Mouse (Mus musculus) thymus, postnatal 0 days (tissue): ENCODE results near the gene Cpsf7. TPM values are rescaled to one million over a fixed set of nuclear protein-coding genes. Genes with fewer than 3 reads are reported as not detected.

Experiments
- polyA plus RNA-seq: library from polyadenylated mRNA; unstranded; fragments of >200 nt; fragmentation: Nextera tagmentation; extraction: Ambion mirVana; gene quantifications from 2 replicates; pipeline ENCODE4 v1.2.1, GENCODE M21; 2015

Gene Cpsf7
- polyA plus RNA-seq, 1 experiment from 2014 or later: 30.8 TPM

Other genes starting within 250 kb of the Cpsf7 start
- gene Dagla, start 220.4 kb upstream of the Cpsf7 start, polyA plus RNA-seq: 0.17 and 0.18 TPM in 2 replicates
- 0.23 and 0.60 TPM in 2 replicates for gene Syt7, start 136.2 kb upstream of the Cpsf7 start, polyA plus RNA-seq
- gene Lrrc10b, start 67.8 kb upstream of the Cpsf7 start, polyA plus RNA-seq: 0.08 and 0.17 TPM in 2 replicates
- gene Ppp1r32, start 42.3 kb upstream of the Cpsf7 start, polyA plus RNA-seq: 0.49 and 0.57 TPM in 2 replicates
- 70.1 and 73.0 TPM in 2 replicates for gene Sdhaf2, start 876 bp downstream of the Cpsf7 start, polyA plus RNA-seq
- gene Tmem216, start 31.0 kb downstream of the Cpsf7 start, polyA plus RNA-seq: 27.3 and 30.0 TPM in 2 replicates
- gene Cyb561a3, start 51.9 kb downstream of the Cpsf7 start, polyA plus RNA-seq: 31.9 and 33.2 TPM in 2 replicates
- gene Tmem138, start 52.1 kb downstream of the Cpsf7 start, polyA plus RNA-seq: 24.6 and 25.7 TPM in 2 replicates
- gene Ddb1, start 80.1 kb downstream of the Cpsf7 start, polyA plus RNA-seq: 148 and 156 TPM in 2 replicates
- 12.4 and 13.7 TPM in 2 replicates for gene Tkfc, start 80.4 kb downstream of the Cpsf7 start, polyA plus RNA-seq
- 1.2 and 2.2 TPM in 2 replicates for gene Vwce, start 108.9 kb downstream of the Cpsf7 start, polyA plus RNA-seq
- 0.49 and 0.95 TPM in 2 replicates for gene Pga5, start 152.8 kb downstream of the Cpsf7 start, polyA plus RNA-seq
- 14.6 and 19.3 TPM in 2 replicates for gene Vps37c, start 163.5 kb downstream of the Cpsf7 start, polyA plus RNA-seq
- gene Cd5, start 213.7 kb downstream of the Cpsf7 start, polyA plus RNA-seq: 116 and 132 TPM in 2 replicates